Mouse (Mus musculus) testis, adult 2 months (tissue): ENCODE measurements at regions not wholly inside any gene's neighbourhood (a gene's known extent, or its start where the extent isn't known, plus 50 kb on each side); places are given as distances from the start of the nearest gene placed in this dataset.

Source experiments
- H3K27ac ChIP-seq: fragments of 200-500 bp; 2 replicates; pipeline ENCODE4 v1.5.1; 2012; ENCODE audit warnings: low read depth, low read length; ENCODE audit not compliant: control insufficient read depth, insufficient read depth
- H3K27me3 ChIP-seq: fragments of 200-500 bp; 2 replicates; pipeline ENCODE4 v1.6.1; 2012; ENCODE audit warnings: mild to moderate bottlenecking, low read length, moderate library complexity; ENCODE audit not compliant: control insufficient read depth, insufficient read depth
- H3K36me3 ChIP-seq: fragments of 200-500 bp; 2 replicates; pipeline ENCODE4 v1.6.1; 2012; ENCODE audit warnings: mild to moderate bottlenecking, low read length; ENCODE audit not compliant: control insufficient read depth, insufficient read depth
- H3K4me1 ChIP-seq: fragments of 200-500 bp; 2 replicates; pipeline ENCODE4 v1.6.1; 2012; ENCODE audit warnings: low read length; ENCODE audit not compliant: control insufficient read depth, insufficient read depth
- H3K4me3 ChIP-seq: fragments of 200-500 bp; 2 replicates; pipeline ENCODE4 v1.5.1; 2012; ENCODE audit warnings: low read depth, mild to moderate bottlenecking, low read length, moderate library complexity, mixed read lengths; ENCODE audit not compliant: control insufficient read depth
- CTCF ChIP-seq: fragments of 200-500 bp; IDR thresholded peaks from 2 replicates; pipeline ENCODE4 v1.5.1; 2012; ENCODE audit warnings: low read depth, mild to moderate bottlenecking, inconsistent platforms, low read length, moderate library complexity; ENCODE audit not compliant: control insufficient read depth, insufficient read depth, insufficient replicate concordance
- POLR2A ChIP-seq: fragments of 200-500 bp; IDR thresholded peaks from 2 replicates; pipeline ENCODE4 v1.6.1; 2012; ENCODE audit warnings: low read depth, mild to moderate bottlenecking, inconsistent platforms, low read length, moderate library complexity; ENCODE audit not compliant: control insufficient read depth

- H3K4me1 ChIP-seq = no peaks in the 10 kb centered on the region
- H3K36me3 ChIP-seq = no peaks in the 10 kb centered on the region
- no peaks in the 10 kb centered on the region for H3K27me3 ChIP-seq
- H3K27ac ChIP-seq = no peak overlapping the region
- peak overlapping the region; percentile 32; the same call in 1 of the 2 replicates for H3K4me3 ChIP-seq
- no peak for TF ChIP-seq POLR2A
- no peak for TF ChIP-seq CTCF
Observed at GRCm38 (mm10) chr1:67935762-67936500, 813.1 kb downstream of the Cps1 start.

DNA sequence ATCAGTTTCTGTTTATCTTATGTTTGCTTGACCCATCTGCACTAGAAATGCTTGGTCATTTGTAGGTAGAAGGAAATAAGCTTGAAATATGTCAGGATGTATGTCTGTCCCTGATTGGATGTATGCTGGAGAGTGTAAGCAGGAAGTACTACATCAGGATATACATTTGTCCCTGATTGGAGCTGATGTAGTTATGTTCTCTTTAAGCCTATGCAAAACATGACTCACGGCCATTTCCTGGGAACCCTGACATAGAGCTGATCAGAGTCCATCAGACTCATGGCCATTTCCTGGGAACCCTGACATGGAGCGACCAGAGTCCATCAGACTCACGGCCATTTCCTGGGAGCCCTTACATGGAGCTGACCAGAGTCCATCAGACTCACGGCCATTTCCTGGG lies 858.6 kb downstream of the Cps1 start:
- Histone ChIP-seq H3K27ac (no peak overlapping the region), H3K27me3 (no peaks in the 10 kb centered on the region), H3K36me3 (no peaks in the 10 kb centered on the region), H3K4me1 (no peaks in the 10 kb centered on the region), H3K4me3 (no peak overlapping the region)
- no peak for TF ChIP-seq POLR2A
- TF ChIP-seq CTCF = no peak
